Mouse (Mus musculus): ENCODE results near the gene Nkapl. TPM values are rescaled to one million over a fixed set of nuclear protein-coding genes. Genes with fewer than 3 reads are reported as not detected.
A peak's percentile ranks its signal among the peaks of the same experiment; 100 is the strongest.
"Not testable (repeated sequence)": the region's sequence is repeated elsewhere in the genome, so short reads cannot be mapped to it uniquely, and the experiment has no call there.

Gene Nkapl
- polyA plus RNA-seq, 1 experiment from 2014 or later: 3.1 TPM

GRCm38 (mm10) chr13:21478759-21479670 is 10.7 kb upstream of the Nkapl start, which contains the start of the genes Zkscan4 and Gm10065:
Zkscan4 (plus strand) TSS chr13:21478907.
Gm10065 (minus strand) TSS chr13:21479441.
- peak within 1 kb of the TSS; percentile 47 for H3K4me3 ChIP-seq (ENCODE audit: low read depth, low read length)
- 3% methylated on average over 31 of the region's 31 CpGs for WGBS
- H3K27ac ChIP-seq (replicated peaks; ENCODE audit: low read depth, low read length); H3K4me1 ChIP-seq (ENCODE audit: control insufficient read depth, insufficient read depth, low read length); H3K36me3 ChIP-seq (replicated peaks; ENCODE audit: control insufficient read depth, insufficient read depth, low read depth, low read length); H3K9me3 ChIP-seq (replicated peaks; ENCODE audit: control insufficient read depth, low read length); H3K27me3 ChIP-seq (ENCODE audit: control insufficient read depth, insufficient read depth, low read length): not testable (repeated sequence)
- peak; percentile 83 for DNase-seq (ENCODE audit: low spot score)
- H3K9ac ChIP-seq (replicated peaks; ENCODE audit: low read length): peak within 1 kb of the TSS; percentile 71
- ATAC-seq (replicated peaks; ENCODE audit: insufficient number of reproducible peaks, low FRiP score, low TSS enrichment, low read depth): peak; percentile 76
- H3K4me2 ChIP-seq (ENCODE audit: low read depth, low read length): peak within 1 kb of the TSS; percentile 67

- Histone ChIP-seq H3K9me3 (replicated peaks; ENCODE audit: control insufficient read depth, low read length) (no peaks in the 10 kb centered on the region), H3K4me1 (ENCODE audit: control insufficient read depth, insufficient read depth, low read length) (no peaks in the 10 kb centered on the region), H3K27me3 (ENCODE audit: control insufficient read depth, insufficient read depth, low read length) (no peaks in the 10 kb centered on the region), H3K4me3 (ENCODE audit: low read depth, low read length) (no peak overlapping the region), H3K9ac (replicated peaks; ENCODE audit: low read length) (no peak overlapping the region), H3K36me3 (replicated peaks; ENCODE audit: control insufficient read depth, insufficient read depth, low read depth, low read length) (no peaks in the 10 kb centered on the region), H3K4me2 (ENCODE audit: low read depth, low read length) (no peak overlapping the region), H3K27ac (replicated peaks; ENCODE audit: low read depth, low read length) (no peak overlapping the region)
- ATAC-seq (replicated peaks; ENCODE audit: insufficient number of reproducible peaks, low FRiP score, low TSS enrichment, low read depth): no peak
- WGBS: 29% methylated on average over 4 of the region's 4 CpGs
- no peak for DNase-seq (ENCODE audit: low spot score)
Observed at GRCm38 (mm10) chr13:21472427-21472826, 4.1 kb upstream of the Nkapl start.

GRCm38 (mm10) chr13:21469097-21469496 is 788 bp upstream of the Nkapl start:
- H3K4me3 ChIP-seq (ENCODE audit: low read depth, low read length): no peak overlapping the region
- no peak overlapping the region for H3K27ac ChIP-seq (replicated peaks; ENCODE audit: low read depth, low read length)
- DNase-seq (ENCODE audit: low spot score) (no peak), ATAC-seq (replicated peaks; ENCODE audit: insufficient number of reproducible peaks, low FRiP score, low TSS enrichment, low read depth) (no peak)
- no peak overlapping the region for H3K4me2 ChIP-seq (ENCODE audit: low read depth, low read length)
- no peaks in the 10 kb centered on the region for H3K36me3 ChIP-seq (replicated peaks; ENCODE audit: control insufficient read depth, insufficient read depth, low read depth, low read length)
- no peaks in the 10 kb centered on the region for H3K9me3 ChIP-seq (replicated peaks; ENCODE audit: control insufficient read depth, low read length)
- WGBS: 20% methylated on average over 9 of the region's 9 CpGs
- no peaks in the 10 kb centered on the region for H3K27me3 ChIP-seq (ENCODE audit: control insufficient read depth, insufficient read depth, low read length)
- H3K9ac ChIP-seq (replicated peaks; ENCODE audit: low read length): no peak overlapping the region
- no peaks in the 10 kb centered on the region for H3K4me1 ChIP-seq (ENCODE audit: control insufficient read depth, insufficient read depth, low read length)

GRCm38 (mm10) chr13:21467336-21467735 is 973 bp downstream of the Nkapl start:
- H3K9ac ChIP-seq (replicated peaks; ENCODE audit: low read length): no peak overlapping the region
- no peak overlapping the region for H3K27ac ChIP-seq (replicated peaks; ENCODE audit: low read depth, low read length)
- no peak overlapping the region for H3K4me3 ChIP-seq (ENCODE audit: low read depth, low read length)
- no peaks in the 10 kb centered on the region for H3K9me3 ChIP-seq (replicated peaks; ENCODE audit: control insufficient read depth, low read length)
- no peak overlapping the region for H3K4me2 ChIP-seq (ENCODE audit: low read depth, low read length)
- H3K36me3 ChIP-seq (replicated peaks; ENCODE audit: control insufficient read depth, insufficient read depth, low read depth, low read length): no peaks in the 10 kb centered on the region
- DNase-seq (ENCODE audit: low spot score) (no peak), ATAC-seq (replicated peaks; ENCODE audit: insufficient number of reproducible peaks, low FRiP score, low TSS enrichment, low read depth) (no peak)
- no peaks in the 10 kb centered on the region for H3K4me1 ChIP-seq (ENCODE audit: control insufficient read depth, insufficient read depth, low read length)
- WGBS: 84% methylated on average over 10 of the region's 10 CpGs
- no peaks in the 10 kb centered on the region for H3K27me3 ChIP-seq (ENCODE audit: control insufficient read depth, insufficient read depth, low read length)

GRCm38 (mm10) chr13:21462516-21462915 is 5.8 kb downstream of the Nkapl start:
- H3K9me3 ChIP-seq (replicated peaks; ENCODE audit: control insufficient read depth, low read length); H3K9ac ChIP-seq (replicated peaks; ENCODE audit: low read length); H3K4me3 ChIP-seq (ENCODE audit: low read depth, low read length); H3K4me1 ChIP-seq (ENCODE audit: control insufficient read depth, insufficient read depth, low read length); H3K27ac ChIP-seq (replicated peaks; ENCODE audit: low read depth, low read length); H3K27me3 ChIP-seq (ENCODE audit: control insufficient read depth, insufficient read depth, low read length); H3K36me3 ChIP-seq (replicated peaks; ENCODE audit: control insufficient read depth, insufficient read depth, low read depth, low read length); DNase-seq (ENCODE audit: low spot score); H3K4me2 ChIP-seq (ENCODE audit: low read depth, low read length); ATAC-seq (replicated peaks; ENCODE audit: insufficient number of reproducible peaks, low FRiP score, low TSS enrichment, low read depth): not testable (repeated sequence)
- 57% methylated on average over 9 of the region's 9 CpGs for WGBS

- Histone ChIP-seq H3K9me3 (replicated peaks; ENCODE audit: control insufficient read depth, low read length) (no peaks in the 10 kb centered on the region), H3K36me3 (replicated peaks; ENCODE audit: control insufficient read depth, insufficient read depth, low read depth, low read length) (no peaks in the 10 kb centered on the region), H3K4me2 (ENCODE audit: low read depth, low read length) (no peak overlapping the region), H3K27ac (replicated peaks; ENCODE audit: low read depth, low read length) (no peak overlapping the region), H3K9ac (replicated peaks; ENCODE audit: low read length) (no peak overlapping the region), H3K27me3 (ENCODE audit: control insufficient read depth, insufficient read depth, low read length) (no peaks in the 10 kb centered on the region), H3K4me1 (ENCODE audit: control insufficient read depth, insufficient read depth, low read length) (no peaks in the 10 kb centered on the region), H3K4me3 (ENCODE audit: low read depth, low read length) (no peak overlapping the region)
- DNase-seq (ENCODE audit: low spot score): no peak
- WGBS: 9% methylated on average over 4 of the region's 4 CpGs
- no peak for ATAC-seq (replicated peaks; ENCODE audit: insufficient number of reproducible peaks, low FRiP score, low TSS enrichment, low read depth)
Observed at GRCm38 (mm10) chr13:21456347-21456746, 12.0 kb downstream of the Nkapl start.

- Histone ChIP-seq H3K9me3 (replicated peaks; ENCODE audit: control insufficient read depth, low read length) (no peaks in the 10 kb centered on the region), H3K27ac (replicated peaks; ENCODE audit: low read depth, low read length) (no peak overlapping the region), H3K9ac (replicated peaks; ENCODE audit: low read length) (no peak overlapping the region), H3K4me2 (ENCODE audit: low read depth, low read length) (no peak overlapping the region), H3K4me3 (ENCODE audit: low read depth, low read length) (no peak overlapping the region), H3K27me3 (ENCODE audit: control insufficient read depth, insufficient read depth, low read length) (no peaks in the 10 kb centered on the region), H3K36me3 (replicated peaks; ENCODE audit: control insufficient read depth, insufficient read depth, low read depth, low read length) (no peaks in the 10 kb centered on the region), H3K4me1 (ENCODE audit: control insufficient read depth, insufficient read depth, low read length) (no peaks in the 10 kb centered on the region)
- DNase-seq (ENCODE audit: low spot score) (no peak), ATAC-seq (replicated peaks; ENCODE audit: insufficient number of reproducible peaks, low FRiP score, low TSS enrichment, low read depth) (no peak)
- WGBS: 86% methylated on average over 3 of the region's 3 CpGs
Observed at GRCm38 (mm10) chr13:21454133-21454532, 14.2 kb downstream of the Nkapl start.

GRCm38 (mm10) chr13:21453449-21453848 is 14.9 kb downstream of the Nkapl start, which contains the start of gene Zscan26:
Zscan26 (minus strand) TSS chr13:21453730.
- DNase-seq (ENCODE audit: low spot score): peak; percentile 91
- Histone ChIP-seq H3K27ac (replicated peaks; ENCODE audit: low read depth, low read length) (no peak within 1 kb of the TSS), H3K27me3 (ENCODE audit: control insufficient read depth, insufficient read depth, low read length) (no peaks in the 10 kb centered on the region), H3K4me2 (ENCODE audit: low read depth, low read length) (peak within 1 kb of the TSS; percentile 58), H3K9ac (replicated peaks; ENCODE audit: low read length) (peak within 1 kb of the TSS; percentile 75), H3K36me3 (replicated peaks; ENCODE audit: control insufficient read depth, insufficient read depth, low read depth, low read length) (no peaks in the 10 kb centered on the region), H3K4me3 (ENCODE audit: low read depth, low read length) (peak within 1 kb of the TSS; percentile 69), H3K9me3 (replicated peaks; ENCODE audit: control insufficient read depth, low read length) (no peaks in the 10 kb centered on the region), H3K4me1 (ENCODE audit: control insufficient read depth, insufficient read depth, low read length) (no peaks in the 10 kb centered on the region)
- under 1% methylated on average over 23 of the region's 23 CpGs for WGBS
- peak; percentile 86; the same call in 1 of the 2 replicates for ATAC-seq (replicated peaks; ENCODE audit: insufficient number of reproducible peaks, low FRiP score, low TSS enrichment, low read depth)

Data from embryonic facial prominence, embryonic 11.5 days (tissue).